Mouse (Mus musculus) G1E (cell line): ENCODE measurements around the gene Tnfrsf8.

ENCODE experiments used
- CTCF ChIP-seq: IDR thresholded peaks from 2 replicates; pipeline ENCODE4 v1.5.1; 2012; ENCODE audit warnings: low read depth, low read length, inconsistent platforms, mixed read lengths
- GATA2 ChIP-seq: IDR thresholded peaks from 2 replicates; pipeline ENCODE4 v1.6.1; 2012; ENCODE audit warnings: low read depth, low read length, inconsistent platforms, borderline replicate concordance
- POLR2AphosphoS5 ChIP-seq: IDR thresholded peaks from 2 replicates; pipeline ENCODE4 v1.6.1; 2012; ENCODE audit warnings: low read depth, low read length, inconsistent platforms; ENCODE audit not compliant: insufficient replicate concordance

DNA sequence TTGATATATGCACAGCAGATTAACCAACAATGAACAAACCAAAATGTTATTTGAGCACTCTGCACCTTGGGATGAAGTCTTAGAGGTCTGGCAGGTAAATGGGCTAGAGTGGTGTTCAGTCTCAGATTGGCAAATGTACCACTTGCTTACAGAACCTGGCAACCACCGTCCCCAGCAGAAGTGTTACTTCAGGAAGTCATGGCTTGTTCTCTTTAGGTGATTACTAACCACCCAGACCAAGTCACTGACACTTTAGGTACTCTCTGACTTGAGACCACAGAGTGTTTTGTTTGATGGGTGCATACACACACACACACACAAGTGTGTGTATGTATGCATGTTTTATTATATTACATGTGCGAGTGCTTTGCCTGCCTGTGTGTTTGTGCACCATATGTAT lies 36.7 kb downstream of the Tnfrsf8 start:
- TF ChIP-seq CTCF = no peak
- no peak for TF ChIP-seq POLR2AphosphoS5
- no peak for TF ChIP-seq GATA2
